Mouse (Mus musculus) urinary bladder, postnatal 14 days (tissue): Measurements from ENCODE around the gene Dmgdh.
A peak's percentile ranks its signal among the peaks of the same experiment; 100 is the strongest.

Source experiments
- DNase-seq: peaks from one replicate; pipeline ENCODE4 v3.0.0; 2021; ENCODE audit warnings: low spot score

Gene Dmgdh

DNA sequence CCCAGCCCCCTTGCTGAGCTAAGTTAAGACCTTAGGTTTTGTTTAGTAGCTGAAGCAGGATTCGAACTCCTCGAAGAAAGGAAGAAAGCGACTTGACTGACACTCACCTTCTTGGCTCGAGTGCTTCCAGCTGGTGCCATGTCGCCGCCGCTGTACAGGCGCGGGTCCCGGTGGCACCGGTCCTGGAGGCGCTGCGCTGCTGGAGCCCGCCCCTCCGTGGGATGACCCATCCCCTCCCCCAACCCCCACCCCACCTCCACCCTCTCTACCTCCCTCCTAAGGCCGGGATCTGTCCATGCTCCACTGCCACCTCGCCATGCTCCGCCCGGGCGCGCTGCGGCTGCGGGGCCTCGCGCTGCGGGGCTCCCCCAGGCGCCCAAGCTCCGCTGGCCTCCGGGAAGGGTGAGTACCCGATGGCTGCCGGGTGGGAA, at the start of gene Dmgdh, which contains the start of gene Bhmt2:
TSS of gene Dmgdh (plus strand) at position 303 of the 431 bp plus-strand sequence.
TSS of gene Bhmt2 (minus strand) at position 172 of the 431 bp plus-strand sequence.
- no peak for DNase-seq

DNA sequence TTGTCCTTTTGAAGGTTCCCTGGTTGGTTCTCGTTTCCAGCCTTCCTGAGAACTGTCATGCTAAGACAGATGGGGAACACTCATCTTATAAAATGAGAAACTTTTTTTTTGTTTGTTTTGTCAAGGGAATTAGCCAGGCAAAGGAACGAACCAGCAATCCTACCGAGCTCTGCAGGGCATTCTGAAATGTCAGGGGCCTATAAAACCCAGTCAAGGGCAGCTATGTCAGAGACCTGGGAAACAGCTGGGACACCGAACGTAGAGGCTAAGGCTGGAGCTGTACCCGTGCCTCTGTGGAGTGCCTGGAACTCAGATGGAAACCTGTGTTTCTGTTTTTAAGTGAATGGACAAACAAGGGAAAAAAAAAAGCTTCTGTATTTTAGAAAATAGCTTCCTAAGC, 45.4 kb upstream of the Dmgdh start:
- DNase-seq, result no peak

DNA sequence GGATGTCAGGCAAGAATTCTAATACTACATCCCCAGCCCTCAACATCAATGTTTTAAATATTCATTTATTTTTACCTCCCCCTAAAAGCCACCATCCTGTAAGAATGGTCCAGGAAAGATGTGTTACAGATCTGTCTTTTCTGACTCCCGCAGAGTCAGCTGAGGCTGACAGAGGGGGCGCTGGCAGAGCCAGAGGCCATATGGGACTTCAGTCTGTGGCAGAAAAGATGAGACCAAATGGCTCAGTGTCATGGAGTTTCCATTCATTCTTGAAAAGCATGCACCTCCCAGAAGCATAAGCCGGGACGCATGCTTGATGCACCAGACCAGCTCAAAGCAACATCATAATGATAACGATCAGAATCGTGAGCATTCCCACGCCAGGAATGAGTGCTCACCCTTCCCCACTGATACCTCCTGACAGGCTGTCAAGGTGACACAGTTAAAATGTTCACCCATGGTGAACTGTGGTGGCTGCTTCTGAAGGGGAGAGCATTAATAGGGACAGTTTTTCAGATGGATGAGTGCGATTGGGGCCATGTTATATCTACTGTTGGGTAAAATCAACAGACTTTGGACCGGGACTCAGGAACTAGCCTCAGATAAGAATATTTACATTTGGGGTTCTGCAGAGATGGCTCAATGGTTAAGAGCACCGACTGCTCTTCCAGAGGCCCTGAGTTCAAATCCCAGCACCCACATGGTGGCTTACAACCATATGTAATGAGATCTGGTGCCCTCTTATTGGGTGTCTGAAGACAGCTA, 43.1 kb upstream of the Dmgdh start:
- no peak for DNase-seq

DNA sequence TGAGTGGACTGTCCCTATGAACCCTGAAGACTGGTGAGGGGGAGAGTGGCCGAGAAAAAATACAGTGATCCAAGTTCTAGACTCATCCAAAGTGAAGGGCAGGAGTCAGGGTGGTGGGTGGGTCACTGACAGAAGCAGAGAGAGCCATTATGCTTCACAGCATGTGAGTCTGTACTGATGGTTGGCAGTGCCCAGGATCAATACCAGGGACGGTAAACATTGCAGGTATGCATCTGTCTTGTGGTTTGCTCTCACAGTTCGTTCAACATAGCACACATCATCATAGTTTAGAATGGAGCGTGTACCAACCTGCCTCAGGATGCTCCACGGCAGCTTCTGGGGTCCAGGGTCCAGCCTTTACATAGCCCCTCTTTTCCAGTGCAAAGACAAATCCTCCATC, 41.3 kb upstream of the Dmgdh start:
- no peak for DNase-seq

DNA sequence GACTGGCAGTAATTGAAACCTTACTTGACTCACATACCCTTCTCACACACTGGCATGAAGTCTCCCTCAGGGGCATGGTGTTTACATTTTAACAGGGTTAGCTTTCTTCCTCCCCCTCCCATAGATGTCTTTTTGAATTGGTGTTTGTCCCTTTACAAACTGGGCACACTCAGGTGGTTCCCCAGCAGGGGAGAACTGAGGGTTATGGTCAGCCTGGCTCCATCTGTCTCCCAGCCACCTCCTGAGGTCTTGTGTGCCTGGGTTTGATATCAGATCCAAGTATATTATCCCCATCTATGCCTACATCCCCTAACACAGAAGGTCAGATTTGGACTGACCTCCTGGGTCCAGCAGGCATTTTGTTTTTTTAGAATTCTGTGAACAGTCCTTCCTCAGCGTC, 37.7 kb upstream of the Dmgdh start:
- DNase-seq, result no peak

DNA sequence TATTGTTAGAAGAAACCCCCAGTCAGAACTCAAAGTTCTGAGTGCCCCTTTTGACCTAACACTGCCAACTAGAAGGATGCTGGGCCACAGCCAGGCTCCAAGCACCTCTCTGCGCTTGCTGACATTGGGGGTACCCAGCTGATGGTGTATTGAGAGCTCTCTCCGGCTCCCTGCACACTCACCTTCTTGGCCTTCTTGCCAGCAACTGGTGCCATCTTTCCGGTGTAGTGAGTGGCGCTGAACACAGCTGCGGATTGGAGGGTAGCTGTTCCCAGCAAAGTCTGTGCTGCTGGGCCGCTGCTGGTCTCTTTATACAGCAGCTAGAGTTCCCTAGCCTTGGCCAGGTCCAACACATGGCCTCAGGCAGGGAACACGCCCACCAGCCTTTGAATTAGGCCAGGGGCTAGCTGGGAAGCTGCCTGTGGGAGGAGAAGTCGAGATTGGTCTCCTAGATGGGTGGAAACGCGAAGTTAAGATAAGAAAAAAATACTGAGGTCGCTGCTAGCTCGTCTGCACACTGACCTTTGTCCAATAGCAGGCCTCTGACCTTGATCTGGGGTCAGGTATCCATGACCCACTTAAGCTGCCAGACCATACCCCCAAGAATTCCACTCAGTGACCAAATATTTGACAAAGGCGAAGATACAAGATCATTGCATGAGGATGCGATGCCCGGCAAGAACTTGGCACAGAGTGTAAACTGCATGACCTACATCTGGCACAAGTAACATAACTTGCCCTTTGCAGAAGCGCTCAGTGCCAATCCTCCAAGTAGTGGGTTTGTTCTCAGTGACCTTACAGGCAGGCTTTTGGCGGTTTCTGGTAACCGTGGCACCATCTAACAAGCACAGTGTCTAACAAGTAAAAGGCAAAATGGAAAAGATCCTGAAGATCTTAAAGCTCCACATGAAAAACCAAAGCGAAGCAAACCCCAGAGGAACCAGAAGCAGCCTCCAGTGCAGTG, 36.7 kb upstream of the Dmgdh start, which contains the start of gene Bhmt:
TSS of gene Bhmt (minus strand) at position 680 of the 964 bp plus-strand sequence.
- DNase-seq, result no peak

DNA sequence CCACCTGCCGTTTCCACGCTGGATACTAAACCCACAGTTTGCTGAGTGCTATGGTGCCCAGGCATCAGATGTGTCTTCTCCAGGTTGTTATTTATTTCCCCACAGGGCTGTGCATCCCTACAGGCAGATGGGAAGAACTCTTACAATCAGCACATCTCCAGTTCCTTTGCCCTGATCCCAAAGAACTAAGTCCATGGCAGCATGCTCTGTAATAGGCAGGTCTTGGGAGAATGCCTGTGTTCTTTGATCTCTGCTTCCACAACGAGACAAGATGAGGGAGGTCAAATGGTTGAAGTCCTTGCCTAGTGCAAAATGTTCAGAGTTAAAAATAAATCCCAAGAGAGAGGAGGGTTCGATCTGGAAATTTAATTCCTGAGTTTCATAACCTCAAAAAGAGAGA, 34.6 kb upstream of the Dmgdh start:
- DNase-seq, result no peak

DNA sequence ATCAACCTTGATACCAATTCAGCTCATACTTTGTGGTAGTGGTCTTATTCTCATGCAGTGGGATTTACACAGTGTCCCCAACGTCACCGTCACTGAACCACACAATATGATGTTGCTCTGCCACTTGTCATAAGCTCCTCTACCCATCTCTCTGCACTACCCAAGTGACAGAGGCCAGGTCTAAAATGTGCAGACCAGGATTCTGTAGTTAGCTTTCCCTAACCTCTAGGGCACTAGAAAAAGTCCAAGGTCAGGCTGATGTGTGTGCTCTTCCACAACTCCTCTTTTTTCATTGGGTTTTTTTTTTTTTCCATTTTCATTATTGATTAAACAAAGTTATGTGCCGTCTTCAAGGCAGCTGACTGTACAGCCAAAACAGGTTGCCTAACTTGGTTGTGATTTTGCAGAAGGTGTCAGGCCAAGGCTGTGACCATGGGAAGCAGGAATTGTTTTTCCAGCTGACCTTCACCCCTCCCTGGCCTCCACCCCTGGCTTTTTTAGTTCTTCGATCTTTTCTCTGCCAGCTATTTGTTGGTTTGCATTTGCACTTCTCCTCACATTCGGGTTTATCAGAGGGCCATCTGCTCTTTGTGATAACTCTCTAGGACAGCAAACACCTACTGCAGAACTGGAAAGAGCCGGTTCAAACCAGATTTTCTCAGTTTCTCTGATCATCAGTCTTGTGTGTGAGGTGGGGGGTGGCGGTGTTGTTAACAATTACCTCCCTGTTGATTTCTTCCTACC, 25.7 kb upstream of the Dmgdh start:
- DNase-seq, result peak; percentile 24

DNA sequence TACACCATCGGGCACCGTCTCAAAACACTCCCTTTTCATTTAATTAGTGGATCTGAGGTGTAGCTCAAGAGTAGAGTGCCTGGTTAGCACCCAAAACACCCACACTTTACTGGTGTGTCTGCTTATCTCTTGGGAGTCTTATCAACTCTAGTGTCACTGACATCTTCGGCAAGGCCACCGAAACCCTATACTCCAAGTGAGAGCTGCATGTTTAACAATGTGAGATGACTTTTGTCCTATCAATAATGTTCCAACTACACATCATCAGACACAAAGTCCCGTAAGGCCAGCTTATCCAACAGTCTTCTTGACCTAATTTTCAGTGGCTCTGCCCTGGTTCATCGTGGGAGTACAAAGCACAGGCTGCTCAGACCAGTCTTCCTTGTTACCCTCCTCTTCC, 20.9 kb upstream of the Dmgdh start:
- no peak for DNase-seq

DNA sequence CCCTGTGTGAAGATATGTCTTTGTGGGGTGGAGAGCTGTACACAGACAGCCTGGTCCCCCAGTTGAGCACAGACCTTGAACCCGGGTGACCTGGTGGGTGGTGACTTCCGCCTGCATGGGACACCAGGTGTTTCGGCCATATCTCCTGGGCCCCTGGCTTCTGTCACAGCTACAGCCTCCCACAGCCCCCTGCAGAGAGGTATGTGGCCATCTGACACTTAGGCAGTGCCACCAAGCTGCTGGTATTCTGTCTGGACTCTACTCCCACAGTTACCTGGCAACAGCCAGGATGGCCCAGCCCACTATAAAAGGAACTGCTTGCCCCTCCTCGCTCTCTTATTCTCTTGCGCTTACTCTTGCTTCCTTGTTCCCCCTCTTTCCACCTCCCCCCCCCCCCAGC, 16.3 kb upstream of the Dmgdh start:
- no peak for DNase-seq

DNA sequence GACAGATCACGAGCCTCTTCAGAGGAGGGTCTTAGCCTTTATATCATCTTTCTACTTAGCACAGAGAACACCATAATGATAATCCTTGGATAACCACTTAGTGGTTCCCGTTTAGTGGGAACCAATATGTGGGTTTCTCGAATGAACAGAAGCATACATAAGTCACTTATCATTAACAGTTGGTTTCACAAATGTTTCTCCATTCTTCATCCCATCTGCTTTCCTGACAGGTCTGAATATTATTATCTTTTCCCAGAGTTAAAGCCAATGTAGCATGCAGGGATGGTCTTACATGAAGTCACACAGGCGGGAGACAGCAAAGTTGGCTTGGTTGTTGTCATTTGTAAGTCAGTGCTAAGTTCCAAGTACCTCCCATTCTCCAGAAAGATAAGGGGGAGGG, 6.6 kb upstream of the Dmgdh start:
- no peak for DNase-seq

DNA sequence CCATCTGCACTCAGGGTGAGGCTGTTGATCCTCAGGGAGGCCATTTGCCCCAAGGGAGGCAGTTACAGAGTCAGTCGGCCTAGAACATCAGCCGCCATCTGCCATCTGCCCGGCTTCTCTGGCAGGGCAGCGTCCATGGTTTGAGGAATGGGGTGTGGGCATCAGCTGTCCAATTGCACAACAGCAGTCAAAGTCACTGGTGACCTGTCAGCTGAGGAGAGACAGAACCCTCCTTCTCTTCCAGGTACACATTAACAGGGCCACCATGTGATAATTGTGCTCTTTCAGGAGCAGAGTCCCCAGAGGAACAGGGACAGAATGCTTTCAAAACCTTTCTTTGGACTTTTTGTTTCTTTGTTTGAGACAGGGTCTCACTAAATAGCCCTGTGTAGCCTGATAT, 1.9 kb upstream of the Dmgdh start:
- no peak for DNase-seq

DNA sequence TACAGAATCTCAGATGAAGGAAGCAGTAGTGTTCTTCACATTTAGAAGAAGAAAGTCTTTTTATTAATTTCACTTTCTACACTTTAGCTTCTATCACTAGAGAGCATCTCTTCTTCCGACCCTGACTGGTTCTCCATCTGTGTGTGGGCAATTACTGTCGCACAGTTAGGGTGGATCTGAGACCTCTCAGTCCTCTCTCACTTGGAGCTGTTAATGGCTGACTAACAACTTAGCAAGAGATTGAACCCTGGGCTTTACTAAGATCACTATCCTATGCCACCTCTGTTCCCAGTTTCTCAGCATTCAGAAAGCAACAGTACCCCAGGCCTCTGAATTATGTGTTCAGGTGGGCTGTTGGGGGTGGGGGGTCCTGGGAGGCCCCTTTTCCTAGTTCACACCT, 937 bp upstream of the Dmgdh start:
- DNase-seq, result no peak

DNA sequence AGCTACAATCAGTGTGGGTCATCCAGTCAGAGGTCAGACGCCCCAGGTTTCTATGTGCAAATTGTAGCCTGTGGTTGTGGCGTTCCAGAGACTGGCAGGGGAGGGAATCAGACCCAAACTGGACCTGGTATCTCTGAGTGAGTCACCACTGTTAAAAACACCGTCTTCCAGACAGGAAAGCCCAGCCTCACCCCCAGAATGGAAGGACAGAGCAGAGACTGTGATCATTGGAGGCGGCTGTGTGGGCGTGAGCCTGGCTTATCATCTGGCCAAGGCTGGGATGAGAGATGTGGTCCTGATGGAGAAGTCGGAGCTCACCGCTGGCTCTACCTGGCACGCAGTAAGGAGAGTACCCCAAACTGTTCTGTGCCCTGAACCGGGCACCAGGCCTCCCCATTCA, 2.6 kb downstream of the Dmgdh start:
- DNase-seq, result peak; percentile 13

DNA sequence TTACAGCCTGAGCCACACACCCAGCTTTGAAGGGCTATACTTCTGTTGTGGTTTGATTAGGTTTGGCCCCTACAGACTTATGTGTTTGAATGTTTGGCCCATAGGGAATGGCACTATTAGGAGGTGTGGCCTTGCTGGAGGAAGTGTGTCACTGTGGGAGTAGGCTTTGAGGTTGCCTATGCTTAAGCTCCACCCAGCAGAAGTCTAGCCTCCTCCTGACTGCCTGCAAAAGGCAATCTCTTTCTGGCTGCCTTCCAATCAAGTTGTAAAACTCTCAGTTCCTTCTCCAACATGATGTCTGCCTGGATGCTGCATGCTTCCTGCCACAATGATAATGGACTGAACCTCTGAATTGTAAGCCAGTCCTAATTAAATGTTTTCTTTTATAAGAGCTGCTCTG, 9.1 kb downstream of the Dmgdh start:
- no peak for DNase-seq

DNA sequence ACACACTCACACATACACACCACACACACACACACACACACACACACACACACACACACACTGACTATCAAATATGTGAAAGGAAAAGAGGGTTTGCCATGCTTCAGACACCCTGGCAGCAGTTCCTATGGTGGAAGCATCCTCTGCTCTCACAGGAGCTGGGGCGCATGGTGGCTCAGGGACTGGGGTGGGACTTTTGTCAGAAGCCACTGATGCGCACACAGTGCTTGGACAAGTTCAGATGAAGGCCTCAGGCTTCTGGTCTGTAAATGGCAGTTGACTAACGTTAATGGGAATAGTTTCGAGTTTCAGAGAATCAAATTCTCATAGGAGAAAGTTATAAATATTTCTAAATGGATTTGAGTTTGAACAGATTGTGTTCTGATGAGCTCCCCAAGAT, 11.0 kb downstream of the Dmgdh start:
- DNase-seq, result no peak

DNA sequence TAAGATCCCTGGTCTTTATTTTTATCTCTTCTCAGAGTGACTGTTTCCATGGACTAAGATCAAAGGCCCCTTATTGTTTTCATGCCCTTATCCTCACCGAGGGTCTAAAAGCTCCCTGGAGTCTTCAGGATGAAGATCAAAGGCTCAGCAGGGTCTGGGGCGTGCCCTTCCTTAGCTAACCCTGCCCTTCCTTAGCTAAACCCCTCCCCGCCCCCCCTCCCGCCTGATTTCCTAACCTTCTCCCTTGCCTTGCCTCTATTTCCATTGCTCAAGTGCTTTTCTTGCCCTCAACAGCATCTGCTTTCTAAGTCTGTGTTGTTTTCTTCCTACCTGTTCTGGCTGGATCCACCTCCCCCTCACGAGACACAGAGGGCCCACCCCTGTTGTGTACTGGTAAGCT, 13.1 kb downstream of the Dmgdh start:
- no peak for DNase-seq

DNA sequence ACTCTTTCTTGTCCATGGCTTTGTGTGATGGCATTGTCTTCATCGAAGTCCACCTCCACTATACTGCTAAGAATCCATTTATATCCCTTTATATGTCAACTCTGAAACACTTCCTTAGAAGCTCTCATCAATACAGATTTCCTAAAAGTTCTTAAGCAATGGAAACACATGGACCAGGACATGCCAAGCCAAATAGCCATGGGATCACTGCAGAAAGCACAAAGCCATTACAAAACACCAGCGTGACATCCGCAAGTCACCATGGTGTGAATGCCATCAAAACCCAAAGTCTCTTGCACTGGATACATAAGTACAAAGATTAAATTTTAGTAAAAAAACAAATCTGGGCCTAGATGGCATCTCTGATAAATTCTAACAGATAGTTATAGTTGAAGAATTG, 15.3 kb downstream of the Dmgdh start:
- no peak for DNase-seq

DNA sequence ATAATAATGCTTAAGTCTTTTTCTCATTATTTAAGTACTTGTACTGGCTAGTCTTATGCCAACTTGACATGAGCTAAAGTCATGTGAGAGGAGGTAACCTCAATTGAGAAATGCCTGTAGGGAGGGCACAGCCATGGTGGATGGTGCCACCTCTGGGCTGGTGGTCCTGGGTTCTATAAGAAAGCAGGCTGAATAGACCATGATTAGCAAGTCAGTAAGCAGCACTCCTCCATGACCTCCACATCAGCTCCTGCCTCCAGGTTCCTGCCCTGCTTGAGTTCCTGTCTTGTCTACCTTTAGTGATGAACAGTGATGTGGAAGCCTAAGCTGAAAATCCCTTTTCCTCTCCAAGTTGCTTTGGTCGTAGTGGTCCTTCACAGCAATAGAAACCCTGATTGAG, 16.6 kb downstream of the Dmgdh start:
- no peak for DNase-seq

DNA sequence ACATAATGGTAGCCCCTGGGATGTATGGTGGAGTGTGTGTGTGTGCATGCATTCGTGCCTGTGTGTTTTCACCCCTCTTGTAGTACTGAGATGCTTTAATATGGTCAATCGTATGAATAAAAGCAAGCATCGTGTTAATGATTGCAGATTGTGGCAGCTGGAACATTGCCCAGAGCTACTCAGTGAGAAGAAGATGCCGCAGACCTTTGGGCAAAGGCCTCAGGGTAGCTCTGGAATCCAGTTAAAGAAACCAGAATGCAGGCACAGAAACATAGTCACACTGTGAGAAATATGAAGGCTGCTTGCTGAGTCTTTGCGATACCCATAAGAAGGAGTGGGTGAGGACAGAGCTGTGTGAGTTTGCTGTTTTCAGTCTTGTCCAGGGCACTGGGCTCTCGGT, 24.6 kb downstream of the Dmgdh start:
- DNase-seq, result no peak

DNA sequence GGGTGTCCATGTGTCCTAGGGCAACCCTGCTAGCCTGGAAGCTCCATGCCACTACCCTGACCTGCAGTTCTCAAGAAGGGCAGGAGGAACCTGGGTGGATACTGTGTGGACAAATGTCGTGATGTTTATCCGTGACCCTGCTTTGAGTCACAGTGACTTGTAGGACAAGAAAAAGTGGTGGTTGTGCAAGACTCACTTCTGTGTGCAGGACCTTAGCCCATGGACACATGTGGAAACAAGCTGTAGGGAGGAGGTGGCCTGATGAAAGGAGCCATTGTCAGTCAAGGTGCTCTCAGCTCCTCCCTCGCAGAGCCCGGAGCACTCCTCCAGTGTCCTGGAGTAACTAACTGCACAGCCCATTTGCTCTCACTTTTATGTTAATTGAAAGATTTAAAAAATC, 31.5 kb downstream of the Dmgdh start:
- peak; percentile 41 for DNase-seq

DNA sequence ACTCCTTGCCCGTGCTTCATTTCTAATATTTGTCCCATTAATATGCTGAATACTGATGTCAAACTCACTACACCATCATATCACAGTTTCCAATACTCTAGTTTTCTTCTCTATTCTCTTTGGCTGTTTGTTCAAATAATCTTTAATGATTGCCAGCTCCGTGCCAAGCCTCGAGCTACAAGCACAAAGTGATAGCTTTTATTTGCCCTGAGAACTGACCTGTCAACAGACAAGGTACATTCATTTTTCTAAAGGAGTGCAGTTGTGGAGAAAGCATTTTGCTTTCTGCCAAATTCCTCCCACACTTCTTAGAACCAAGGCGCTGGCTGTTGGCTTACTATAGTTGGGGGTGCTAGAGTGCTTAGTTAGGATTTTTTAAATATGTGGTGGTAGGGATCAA, 33.0 kb downstream of the Dmgdh start:
- no peak for DNase-seq
